Mouse (Mus musculus): ENCODE data around the gene Nrap.

Gene Nrap

DNA sequence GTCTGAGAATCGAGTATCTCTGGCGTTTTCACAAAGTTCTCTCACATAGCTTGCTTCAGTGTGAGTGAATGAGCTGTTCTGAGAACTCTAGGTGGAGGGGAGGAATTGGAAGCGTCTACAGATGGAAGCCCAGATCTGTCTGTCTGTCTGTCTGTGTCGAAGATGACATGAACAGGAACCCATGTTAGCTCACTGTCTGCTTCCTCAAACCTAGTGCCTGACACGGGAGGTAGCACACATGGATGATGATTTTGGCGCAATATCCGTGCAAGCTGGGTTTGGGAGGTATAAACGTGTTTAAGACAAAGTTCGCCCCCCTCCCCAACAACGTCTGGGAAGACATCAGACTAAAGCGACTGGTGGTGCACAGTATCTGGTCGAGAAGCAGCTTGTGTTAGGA lies 6.4 kb upstream of the Nrap start:
- no peak for DNase-seq

DNA sequence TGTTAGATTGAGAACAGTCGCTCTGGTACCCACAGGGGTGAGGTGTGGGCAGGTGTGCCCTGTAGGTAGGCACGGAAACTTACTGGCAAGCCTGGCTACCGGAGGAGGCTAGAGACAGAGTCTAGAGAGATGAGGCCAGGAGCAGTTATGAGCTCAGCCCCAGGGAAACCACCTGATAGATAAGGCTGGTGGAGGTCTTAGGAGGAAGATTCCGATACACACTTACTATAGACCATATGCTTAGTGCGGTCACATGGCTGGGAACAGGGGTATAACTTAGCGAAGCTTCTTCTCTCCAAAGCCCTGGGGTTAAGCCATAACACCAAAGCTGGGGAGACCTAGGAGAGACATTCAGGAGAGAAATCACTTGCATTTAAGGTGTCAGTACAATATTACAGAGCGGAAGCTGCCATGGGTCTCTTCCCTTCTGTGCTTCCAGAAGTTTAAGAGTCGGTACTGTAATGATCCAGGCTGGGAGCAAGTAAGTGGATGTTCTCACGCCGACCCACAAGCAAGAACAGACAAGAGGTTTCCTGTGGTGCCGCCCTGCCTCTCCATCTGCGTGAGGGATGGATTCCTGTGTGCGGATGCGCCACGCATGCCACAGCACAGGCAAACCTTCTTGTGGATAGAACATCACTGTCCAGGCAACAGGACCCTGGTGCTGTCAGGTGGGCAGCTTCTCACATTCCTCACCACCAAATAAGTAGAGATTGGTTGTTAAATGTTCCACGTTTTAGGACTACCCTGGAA lies 5.5 kb upstream of the Nrap start:
- no peak for DNase-seq

DNA sequence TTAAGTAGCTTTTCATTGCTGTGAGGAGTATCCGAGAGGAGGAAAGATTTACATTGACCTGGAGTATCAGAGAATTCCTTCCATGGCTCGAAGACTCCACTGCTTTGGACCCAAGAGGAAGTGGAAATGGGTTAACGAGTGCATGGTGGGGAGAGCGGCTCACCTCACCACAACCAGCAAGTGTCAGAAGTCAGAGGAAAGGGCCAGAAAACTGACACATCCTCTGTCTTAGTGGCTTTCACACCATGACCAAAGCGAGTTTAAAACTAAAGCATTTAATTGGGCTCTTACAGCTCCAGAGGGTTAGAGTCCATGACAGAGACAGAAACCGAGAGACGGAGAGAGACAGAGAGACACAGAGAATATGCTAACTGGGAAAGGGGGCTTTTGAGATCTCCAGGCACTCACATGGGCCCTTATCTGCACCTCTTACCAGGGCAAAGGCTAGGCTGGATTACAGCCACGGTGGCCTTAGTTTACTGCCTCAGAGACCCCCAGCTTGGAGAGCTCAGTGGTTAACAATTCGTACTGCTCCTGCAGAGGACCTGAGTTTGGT lies 3.6 kb upstream of the Nrap start:
- no peak for DNase-seq

DNA sequence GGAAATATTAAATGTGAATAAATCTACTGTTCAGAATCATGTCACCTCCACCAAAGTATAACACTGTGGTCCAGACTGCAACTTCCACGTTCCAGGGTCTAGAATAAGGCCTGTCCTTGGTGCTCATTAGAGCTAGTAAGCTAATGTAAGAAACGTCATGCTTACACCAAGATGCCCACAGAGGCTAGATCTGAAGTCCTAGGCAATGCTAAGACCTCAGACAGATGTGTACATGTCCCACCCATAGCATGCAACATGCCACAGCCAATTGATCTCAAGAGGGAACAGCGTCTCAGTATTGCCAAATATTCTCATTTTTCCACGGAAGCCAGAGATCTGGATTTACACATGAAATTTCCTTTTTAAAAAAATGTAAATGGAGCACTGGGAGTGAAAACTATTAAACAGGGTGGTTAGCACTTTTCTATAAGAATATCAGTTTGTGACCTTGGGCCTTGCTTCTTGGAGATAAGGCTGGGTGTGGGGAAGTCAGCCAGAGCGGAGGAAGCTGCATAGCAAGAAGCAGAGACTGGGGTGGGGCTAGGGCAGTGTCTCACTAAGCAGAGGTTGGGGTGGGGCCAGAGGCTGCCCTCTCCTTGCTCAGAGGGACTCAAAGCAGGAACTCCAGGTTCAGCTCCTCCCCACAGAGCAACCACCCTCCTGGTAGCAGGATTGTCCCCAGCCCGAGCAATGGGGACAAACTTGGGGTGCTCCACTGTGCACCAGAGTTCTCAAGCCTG lies 1.6 kb upstream of the Nrap start:
- no peak for DNase-seq

DNA sequence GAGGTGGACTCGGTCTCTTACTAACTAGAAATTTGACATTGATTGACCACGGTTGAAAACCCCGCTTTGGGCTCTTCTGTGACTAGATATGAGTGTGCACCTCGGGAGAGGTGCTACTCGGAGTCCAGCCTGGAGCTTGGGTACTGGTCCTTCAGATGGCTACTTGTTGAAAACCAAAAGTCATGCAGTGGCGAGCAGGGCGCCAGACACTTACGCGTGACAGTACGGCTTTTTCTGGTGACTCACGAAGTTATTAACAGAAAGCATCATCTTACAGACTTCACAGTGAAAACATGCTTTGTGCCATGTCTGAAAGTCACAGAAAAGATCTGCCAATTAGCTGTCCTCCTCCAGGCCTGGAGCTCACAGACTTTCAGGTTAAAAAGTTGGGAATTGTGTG lies 661 bp downstream of the Nrap start:
- DNase-seq = no peak

DNA sequence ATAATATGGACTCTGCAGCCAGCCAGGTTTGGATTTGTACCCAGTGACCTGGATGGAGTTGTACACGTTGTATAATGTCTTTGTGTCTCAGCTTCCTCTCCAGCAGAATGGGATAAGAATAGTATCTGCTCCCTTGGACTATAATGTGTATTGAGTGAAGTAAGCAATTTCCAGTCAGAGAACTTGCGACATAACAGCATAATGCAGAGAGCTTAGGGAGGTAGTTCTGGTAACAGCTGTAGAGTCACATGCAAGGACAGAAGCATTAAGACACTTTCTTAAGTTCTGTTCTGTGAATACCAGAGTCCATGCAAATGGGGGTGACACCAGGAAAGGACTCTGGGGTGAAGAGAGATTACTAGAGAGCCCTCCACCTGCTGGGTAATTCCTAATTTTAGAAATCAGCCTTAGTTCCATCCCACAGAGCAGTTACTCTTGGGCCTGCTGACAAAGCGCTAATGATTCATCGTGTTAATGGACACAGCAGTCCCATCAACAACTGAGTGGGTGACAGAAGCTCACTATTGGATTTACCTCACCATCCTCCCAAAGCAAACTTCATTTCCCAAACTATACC lies 2.0 kb downstream of the Nrap start:
- no peak for DNase-seq

DNA sequence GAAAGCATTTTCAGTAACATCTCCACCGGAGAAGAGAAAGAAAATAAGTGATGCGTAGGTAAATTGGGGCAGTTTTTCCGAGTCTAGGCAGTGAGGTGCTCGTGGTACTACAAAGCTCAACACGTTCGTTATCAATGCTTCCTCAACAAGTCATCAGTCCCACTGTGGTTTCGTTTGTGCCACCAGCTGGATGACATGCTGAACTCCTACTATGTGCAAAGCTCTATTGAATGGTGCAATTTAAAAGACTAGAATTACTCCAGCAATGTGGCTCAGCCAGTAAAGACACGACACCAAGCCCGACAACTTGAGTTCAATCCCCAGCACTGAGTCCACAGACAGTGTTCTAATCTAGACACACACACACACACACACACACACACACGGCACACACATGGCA lies 3.7 kb downstream of the Nrap start:
- DNase-seq = no peak

DNA sequence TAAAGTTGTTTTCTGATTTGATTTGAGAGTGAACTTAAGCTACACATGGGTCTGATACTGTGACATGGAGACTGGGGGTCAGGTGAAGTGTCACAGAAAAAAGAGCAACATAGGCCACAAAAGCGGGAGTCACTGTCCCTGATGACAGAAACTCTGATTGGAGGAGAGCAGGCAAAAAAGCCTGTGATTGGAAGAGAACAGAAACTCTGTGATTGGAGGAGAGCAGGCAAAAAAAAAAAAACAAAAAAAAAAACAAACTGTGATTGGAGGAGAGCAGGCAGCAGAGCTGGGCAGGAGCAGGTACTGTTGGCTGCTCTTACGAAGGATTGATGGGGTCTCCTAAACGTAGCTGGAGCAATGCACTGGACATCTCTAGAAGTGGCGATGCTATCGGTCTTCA lies 4.3 kb downstream of the Nrap start:
- DNase-seq = no peak

DNA sequence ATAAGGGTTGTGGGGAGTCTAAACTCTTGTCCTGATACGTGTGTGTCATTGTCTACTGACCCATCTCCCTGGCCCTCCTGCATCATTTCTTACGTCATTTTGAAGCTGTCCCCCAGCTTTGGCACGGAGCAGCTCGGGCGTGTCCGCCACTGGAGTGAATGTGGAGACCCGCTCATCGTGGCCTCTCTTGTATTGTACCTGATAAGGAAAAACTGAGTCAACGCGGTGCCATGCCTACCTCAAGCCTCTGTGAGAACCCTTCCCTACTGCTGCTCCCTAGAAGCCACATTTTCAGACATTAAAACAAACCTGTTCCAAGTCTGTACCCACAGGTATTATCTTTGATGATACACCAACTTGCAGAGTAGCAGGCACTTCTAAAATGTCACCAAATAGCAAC lies 8.4 kb downstream of the Nrap start:
- no peak for DNase-seq

DNA sequence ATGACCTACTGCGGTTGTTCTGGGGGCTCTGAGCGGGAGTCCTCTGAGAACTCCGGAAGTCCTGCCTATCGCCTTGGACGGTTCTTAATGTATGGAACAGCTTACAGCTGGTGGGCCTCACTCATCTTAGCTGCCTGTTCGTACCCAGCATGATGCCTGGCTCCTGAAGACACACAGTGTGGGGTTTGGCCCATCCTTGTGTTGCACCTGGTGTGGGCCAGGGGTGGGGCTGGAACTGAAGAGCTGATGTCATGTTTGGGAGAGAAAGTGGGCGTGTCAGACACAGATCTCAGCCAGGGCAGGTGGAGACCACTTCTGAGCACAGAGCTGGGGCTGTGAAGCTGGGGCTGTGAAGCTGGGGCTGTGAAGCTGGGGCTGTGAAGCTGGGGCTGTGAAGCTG lies 9.5 kb downstream of the Nrap start:
- DNase-seq = no peak

DNA sequence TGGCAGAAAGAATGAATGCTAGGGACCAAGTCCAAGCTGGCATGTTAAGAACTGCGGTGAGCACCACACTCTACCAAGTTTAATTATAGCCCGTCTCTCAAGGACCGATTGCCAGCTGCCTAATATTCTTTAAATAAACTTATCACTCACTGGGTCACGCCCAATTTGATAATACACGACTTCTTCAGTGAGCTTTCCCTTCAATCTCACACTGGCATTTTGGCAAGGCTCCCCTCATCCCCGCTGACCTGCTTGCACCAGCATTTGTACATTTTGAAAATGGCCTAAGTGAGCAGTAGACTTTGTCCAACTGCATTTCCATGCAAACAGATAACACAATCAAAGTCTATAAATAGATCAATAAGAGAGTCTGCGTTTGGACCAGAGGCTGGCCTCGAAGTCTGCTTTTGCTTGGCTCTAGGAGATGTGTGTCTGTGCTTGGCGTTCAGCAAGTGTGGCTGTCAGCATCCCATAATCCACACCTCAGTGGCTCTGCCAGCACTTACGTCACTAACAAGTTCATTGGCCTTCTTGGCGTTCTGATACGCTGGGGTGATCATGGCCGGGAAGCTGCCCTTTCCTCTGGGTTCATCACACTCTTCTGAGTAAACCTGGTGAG lies 11.2 kb downstream of the Nrap start:
- no peak for DNase-seq

DNA sequence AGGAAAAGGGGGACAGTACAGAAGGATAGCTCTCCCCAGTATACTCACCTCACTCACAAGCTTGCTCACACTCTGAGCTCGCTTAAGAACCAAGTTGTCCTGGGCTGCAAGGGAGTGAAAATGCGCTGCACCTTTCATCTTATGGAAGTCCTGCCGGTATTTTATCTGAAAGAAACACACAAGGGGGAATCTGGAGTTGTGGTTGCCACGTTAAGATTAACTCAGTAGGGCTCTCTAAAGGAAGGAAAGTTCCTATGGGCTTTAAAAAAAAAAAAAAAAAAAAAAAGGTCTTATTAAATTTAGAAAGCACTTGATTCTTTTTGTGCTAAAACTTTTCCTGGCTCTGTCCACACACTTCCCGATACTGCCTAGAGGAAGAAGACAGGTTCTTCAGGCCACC lies 11.8 kb downstream of the Nrap start:
- DNase-seq = no peak

DNA sequence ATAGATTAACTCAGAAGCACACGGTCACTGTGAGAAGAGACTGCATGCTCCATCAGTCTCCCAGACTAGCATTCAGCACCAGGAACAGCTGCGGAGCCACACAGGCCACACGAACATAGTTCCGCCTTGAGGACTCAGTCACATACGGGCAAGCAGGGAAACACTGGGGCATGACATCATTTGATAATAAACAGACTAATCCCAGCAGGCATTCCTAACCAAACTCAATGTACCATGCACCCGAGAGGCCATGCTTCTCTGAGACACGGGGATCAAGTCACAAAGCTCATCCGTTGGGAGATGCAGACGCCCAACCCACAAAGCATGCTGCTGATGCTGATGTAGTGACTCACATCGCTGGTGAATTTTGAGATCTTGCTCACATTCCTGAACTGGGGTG lies 15.8 kb downstream of the Nrap start:
- no peak for DNase-seq

DNA sequence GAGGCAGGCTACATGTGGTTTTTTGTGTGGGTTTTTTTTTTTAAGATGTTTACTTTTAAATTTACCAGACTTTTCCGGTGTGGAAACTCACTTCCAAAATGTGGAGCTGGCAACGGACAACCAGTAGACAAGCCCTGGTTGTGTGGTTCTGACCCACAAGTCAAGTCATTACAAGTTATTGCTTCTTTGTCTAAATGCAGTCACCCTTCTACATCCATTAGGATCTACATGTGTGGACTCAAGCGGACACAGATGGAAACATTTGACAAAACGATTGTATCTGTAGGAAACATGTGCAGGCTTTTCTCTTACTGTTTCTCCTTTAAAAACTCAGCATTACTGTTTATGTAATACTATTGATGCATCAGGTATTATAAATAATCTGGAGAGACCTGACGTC lies 16.6 kb downstream of the Nrap start:
- DNase-seq = no peak

DNA sequence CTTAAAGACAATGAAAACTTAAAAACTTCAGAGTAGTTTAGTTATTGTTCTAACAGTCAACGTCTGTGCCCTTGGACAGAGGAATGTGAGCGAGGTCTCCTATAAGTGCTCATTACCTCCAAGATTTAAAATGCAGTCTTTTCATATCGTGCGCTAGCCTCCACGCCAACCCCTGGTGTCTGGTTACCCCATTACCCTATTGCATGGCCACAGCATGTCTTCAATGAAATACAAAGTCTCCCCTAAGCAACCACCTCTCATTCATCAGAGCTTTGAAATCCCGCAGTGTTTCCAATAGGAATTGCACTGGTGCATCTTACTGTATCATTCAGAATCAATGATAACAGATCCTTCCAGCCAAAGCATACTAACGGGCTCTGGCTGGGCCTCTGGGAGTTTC lies 17.6 kb downstream of the Nrap start:
- DNase-seq = no peak

DNA sequence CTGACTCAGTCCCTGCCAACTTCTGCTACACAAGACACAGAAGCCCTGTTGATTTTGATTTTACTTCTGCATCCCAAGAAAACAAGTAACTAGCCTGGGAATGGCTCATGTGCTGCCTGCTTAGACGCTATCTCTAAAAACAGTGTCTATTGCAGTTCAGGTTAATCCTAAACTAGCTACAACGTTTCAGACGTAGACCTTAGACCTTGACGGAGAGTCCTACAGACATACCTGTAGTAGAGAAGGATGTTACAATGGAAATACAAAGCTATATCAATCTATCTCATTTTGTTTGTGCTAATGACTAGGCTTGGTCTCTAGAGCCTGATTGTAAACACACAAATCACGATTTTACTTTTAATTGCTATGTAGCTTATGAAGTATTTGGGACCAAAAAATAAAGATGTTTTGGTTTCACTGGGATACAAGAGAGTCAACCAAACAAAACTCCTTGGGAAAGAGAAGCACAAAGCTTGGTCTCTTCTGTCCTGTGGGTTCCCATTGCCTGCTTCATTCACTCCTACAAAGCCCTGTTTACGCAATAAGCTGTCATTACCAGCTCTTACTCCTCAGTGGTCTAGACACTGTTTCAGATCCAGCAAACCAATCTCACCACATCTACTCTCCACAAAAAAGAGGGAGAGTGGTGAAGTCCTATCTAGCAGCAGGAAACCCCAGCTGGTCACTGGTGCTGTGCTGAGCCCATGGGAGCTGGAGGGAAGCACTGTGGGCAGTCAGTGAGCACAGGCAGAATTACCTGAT lies 19.3 kb downstream of the Nrap start:
- no peak for DNase-seq

DNA sequence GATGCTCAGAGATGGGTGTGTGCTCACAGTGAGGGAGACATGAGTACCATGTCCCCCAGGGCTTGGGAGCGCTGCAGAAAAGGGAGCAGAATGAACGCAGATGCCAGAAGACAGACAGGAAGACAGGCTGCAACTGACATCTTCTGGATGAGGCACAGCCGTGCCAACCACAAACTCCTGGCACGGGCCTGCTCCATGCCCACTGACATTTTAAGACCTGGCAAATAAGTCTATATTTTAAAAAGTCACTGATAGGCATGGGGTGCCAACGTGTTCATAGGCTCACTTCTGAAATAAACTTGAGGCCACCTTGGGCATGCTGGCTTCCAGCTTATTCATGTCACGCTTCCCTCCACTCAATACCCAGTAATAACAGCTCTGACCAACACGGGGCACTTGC lies 20.9 kb downstream of the Nrap start:
- DNase-seq = no peak

DNA sequence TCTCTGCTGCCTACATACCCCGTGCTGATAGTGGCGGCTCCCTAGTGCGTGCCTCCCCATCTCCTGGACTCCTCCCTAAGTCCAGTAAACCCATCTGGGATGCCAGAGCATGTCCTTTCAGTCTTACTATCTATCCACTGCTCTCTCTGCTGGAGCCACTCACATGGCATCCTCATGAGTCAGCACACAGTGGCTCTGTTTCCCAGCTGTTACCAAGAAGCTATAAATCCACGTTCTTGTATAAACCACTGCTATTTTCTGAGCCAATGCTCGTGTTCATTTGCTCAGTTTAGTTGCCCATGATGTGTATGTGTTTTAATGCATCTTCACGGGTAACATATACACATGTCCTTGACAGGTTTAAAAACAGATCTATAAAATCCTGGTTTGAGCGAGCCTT lies 22.1 kb downstream of the Nrap start:
- no peak for DNase-seq

DNA sequence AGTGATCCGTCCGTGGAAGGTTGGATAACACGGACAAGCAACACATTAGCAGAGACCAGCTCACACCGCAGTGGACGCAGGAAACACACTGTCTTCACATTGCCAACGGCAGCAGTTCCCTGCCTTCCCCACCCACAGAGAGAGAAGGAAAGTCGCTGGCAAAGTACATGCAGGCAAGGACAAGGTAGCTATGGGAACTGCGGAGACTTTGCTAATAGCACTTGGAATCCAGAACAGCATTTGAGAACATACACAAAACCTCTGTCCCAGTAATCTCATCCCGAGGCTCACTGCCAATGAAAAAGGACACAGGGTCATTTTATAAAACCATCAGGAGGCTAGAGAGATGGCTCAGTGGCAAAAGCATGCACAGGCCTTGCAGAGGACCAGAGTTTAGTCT lies 23.2 kb downstream of the Nrap start:
- DNase-seq = no peak

DNA sequence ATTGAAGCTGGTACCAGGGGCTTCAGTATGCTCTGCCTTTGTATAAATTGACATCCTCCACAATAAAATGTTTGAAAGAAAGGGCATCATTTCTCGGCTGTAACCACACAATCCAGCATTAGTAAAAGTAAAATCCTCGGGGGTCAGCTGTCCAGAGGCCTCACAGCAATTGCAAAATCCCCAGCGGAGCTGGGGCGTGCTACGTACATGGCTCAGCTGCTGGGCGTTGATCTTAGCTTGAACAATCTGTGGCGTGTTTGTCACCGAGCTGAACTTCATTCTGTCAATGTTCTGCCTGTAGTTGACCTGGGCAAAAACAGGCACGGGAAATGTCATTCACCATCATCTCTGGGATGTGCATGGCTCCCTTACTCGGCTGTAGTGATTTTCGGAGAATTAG lies 23.7 kb downstream of the Nrap start:
- no peak for DNase-seq

DNA sequence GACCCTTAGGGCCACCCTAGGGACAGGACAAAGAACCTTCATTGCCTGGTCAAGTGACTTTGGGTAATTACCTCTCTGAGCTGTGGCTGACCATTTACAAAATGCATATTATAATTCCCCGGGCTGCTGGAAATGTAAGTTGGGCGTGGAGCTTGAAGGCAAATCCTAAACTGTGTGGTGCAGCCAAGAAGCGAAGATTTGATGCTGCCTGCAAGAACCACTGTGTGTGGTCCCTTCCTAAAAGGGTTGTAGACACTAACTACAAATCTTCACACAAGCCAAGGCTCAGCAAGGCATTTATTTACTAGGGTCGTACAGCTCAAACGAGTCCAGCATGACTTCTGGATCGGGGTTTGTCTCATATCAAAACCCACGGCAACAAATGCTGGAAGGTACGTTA lies 25.3 kb downstream of the Nrap start:
- no peak for DNase-seq

DNA sequence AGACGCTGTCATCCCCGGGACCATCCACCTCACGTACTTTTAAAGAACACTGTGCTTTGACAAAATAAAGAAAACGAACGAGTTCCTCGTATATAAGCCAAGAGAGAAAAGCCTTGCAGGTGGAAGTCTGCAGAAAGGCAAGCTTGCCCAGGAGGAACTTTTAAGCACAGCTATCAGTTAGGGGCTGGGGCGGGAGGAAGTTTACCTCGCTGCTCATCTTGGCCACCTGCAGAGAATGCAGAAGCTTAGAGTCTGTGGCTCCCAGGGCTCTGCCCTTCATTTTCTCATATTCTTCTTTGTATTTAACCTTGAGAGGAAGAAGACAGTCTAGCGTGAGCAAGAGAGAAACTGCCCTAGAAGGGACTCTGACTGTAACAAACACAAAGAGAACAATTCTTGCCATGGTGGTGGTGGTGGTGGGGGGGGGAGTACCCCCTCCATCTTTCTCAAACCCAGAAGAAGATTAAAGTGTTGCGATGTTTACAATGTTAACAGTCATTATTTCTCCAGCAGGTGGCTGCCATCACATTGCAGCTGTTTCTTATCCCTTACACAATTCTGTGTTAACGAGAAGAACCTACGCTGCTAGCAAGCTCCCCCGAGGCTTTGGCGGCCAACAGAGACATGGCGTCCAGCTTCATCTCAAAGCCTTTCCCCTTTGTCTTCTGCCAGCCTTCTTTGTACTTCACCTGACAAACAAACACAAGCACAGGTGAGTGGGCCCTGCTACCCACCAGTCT lies 25.9 kb downstream of the Nrap start:
- no peak for DNase-seq
